Mouse (Mus musculus) ES-Bruce4 (cell line): Measurements from ENCODE around the gene Caprin1.

Experiments used
- CTCF ChIP-seq: IDR thresholded peaks from one replicate; pipeline ENCODE4 v1.8.1; 2011; ENCODE audit warnings: low read depth, low read length
- EP300 ChIP-seq: IDR thresholded peaks from 2 replicates; pipeline ENCODE4 v1.6.1; 2011; ENCODE audit warnings: low read depth, low read length; ENCODE audit not compliant: insufficient read depth
- POLR2A ChIP-seq: IDR thresholded peaks from one replicate; pipeline ENCODE4 v1.8.1; 2011; ENCODE audit warnings: low read length; ENCODE audit not compliant: insufficient read depth

- no peak for TF ChIP-seq EP300
- no peak for TF ChIP-seq CTCF
- TF ChIP-seq POLR2A, result no peak
Observed at GRCm38 (mm10) chr2:103838483-103838882, 41.0 kb upstream of the Caprin1 start.
